Mouse (Mus musculus) testis, adult 2 months (tissue): ENCODE results near the gene Slc12a8. TPM values are rescaled to one million over a fixed set of nuclear protein-coding genes. Genes with fewer than 3 reads are reported as not detected.
A peak's percentile ranks its signal among the peaks of the same experiment; 100 is the strongest.

ENCODE experiments used
- H3K27ac ChIP-seq: fragments of 200-500 bp; 2 replicates; pipeline ENCODE4 v1.5.1; 2012; ENCODE audit warnings: low read depth, low read length; ENCODE audit not compliant: control insufficient read depth, insufficient read depth
- H3K27me3 ChIP-seq: fragments of 200-500 bp; 2 replicates; pipeline ENCODE4 v1.6.1; 2012; ENCODE audit warnings: mild to moderate bottlenecking, low read length, moderate library complexity; ENCODE audit not compliant: control insufficient read depth, insufficient read depth
- H3K36me3 ChIP-seq: fragments of 200-500 bp; 2 replicates; pipeline ENCODE4 v1.6.1; 2012; ENCODE audit warnings: mild to moderate bottlenecking, low read length; ENCODE audit not compliant: control insufficient read depth, insufficient read depth
- H3K4me1 ChIP-seq: fragments of 200-500 bp; 2 replicates; pipeline ENCODE4 v1.6.1; 2012; ENCODE audit warnings: low read length; ENCODE audit not compliant: control insufficient read depth, insufficient read depth
- H3K4me3 ChIP-seq: fragments of 200-500 bp; 2 replicates; pipeline ENCODE4 v1.5.1; 2012; ENCODE audit warnings: low read depth, mild to moderate bottlenecking, low read length, moderate library complexity, mixed read lengths; ENCODE audit not compliant: control insufficient read depth
- CTCF ChIP-seq: fragments of 200-500 bp; IDR thresholded peaks from 2 replicates; pipeline ENCODE4 v1.5.1; 2012; ENCODE audit warnings: low read depth, mild to moderate bottlenecking, inconsistent platforms, low read length, moderate library complexity; ENCODE audit not compliant: control insufficient read depth, insufficient read depth, insufficient replicate concordance
- POLR2A ChIP-seq: fragments of 200-500 bp; IDR thresholded peaks from 2 replicates; pipeline ENCODE4 v1.6.1; 2012; ENCODE audit warnings: low read depth, mild to moderate bottlenecking, inconsistent platforms, low read length, moderate library complexity; ENCODE audit not compliant: control insufficient read depth
- polyA plus RNA-seq: library from polyadenylated mRNA; depleted of rRNA; stranded (reverse); fragments of >200 nt; gene quantifications from 2 replicates; pipeline ENCODE4 v1.2.3, GENCODE M21; 2012

Slc12a8 gene
- polyA plus RNA-seq, 1 experiment = 5.7 TPM

DNA sequence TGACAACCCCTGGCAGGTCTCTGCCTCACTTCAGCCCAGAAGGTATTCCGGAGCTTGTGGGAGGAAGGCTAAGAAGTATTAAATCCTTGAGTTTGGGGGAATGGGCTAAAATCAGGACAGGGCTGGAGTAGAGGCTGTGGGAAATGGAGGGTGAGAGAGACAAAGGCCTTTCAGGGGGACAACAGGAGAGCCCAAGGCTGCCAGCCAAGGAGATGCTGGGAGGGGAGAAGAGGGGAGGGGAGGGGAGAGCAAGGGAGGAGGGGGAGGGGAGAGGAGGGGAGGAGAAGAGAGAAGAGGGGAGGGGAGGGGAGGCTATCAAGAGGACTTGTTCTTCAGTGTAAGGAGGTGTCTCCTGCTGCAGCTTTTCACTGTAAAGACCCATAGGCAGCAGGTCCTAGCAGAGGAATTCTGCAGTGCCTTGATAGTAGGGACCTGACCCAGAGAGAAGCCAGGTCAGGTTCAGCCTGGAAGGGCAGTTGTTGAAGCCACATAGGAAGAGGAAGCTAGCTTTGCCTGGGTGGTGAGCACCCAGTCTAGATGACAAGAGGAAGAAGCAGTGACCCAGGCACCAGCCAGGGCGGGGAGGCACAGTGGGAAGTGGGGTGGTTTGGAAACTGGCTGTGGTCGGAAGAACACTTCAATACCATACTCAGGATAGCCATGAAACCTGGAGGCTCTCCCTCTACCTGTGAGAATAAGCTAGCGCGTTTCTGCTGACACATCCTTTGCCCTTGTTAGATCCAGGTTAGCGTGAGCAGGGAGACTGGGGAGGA is 174.0 kb downstream of the Slc12a8 start:
- Histone ChIP-seq H3K4me3 (no peak overlapping the region), H3K36me3 (no peaks in the 10 kb centered on the region), H3K27ac (no peak overlapping the region), H3K4me1 (no peaks in the 10 kb centered on the region; the same call in none of the 2 replicates), H3K27me3 (no peaks in the 10 kb centered on the region)
- TF ChIP-seq CTCF = no peak
- no peak for TF ChIP-seq POLR2A

DNA sequence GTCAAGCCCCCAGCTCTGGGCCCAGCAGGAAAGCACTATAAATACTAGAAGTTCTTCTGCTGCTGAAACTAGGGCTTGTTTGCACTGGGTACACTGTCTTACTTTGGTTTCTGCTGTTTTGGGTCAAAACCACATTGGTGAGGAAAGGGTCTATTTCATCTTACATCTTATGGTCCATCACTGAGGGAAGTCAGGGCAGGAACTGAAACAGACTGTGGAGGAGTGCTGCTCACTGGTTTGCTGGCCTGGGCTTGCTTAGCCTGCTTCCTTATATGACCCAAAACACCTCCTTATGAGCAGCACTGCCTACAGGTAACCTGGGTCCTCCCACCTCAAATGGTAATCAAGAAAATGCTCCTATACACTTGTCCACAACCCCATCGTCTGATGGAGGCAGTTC is 176.4 kb downstream of the Slc12a8 start:
- no peak for TF ChIP-seq POLR2A
- no peak for TF ChIP-seq CTCF
- H3K27ac ChIP-seq = no peak overlapping the region
- H3K4me1 ChIP-seq = no peaks in the 10 kb centered on the region; the same call in none of the 2 replicates

DNA sequence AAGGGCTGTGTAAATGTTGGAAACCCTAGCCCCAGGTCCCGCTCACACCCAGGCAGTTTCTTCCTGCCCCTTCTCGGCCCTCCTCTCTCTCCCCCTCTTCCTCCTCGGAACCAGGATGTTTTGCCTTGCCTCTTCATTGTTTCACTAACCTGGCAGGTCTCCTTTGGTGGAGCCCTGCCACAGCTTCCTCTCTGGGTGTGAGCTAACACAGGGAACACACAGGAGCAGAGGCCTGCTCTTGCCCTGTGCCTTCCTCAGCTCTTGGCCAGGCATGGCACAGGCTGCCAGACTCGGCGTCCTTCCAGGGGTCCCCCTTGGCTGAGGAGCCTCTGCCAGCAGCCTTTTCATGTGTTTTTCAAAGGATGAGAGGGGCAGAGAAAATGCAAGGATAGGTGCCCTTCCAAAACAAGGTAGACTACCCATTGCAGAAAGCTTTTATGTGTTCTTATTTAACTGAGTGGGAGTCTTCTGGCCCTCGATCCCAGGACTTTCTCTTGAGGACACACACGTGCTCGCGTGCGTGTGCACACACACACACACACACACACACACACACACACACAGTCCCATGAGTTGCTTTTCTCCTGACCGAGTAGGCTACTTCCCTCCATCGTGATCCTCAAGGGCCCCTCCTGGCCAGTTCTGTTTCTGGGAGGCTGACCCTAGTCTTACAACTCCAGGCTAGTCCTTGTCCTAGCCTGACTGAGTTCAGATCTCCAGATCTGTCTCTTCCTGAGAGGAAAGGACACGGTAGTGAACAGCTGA is 179.9 kb downstream of the Slc12a8 start:
- Histone ChIP-seq H3K27ac (peak overlapping the region; percentile 11), H3K4me1 (peaks cover 3% of the 10 kb centered on the region; the same call in 1 of the 2 replicates), H3K27me3 (no peaks in the 10 kb centered on the region), H3K36me3 (no peaks in the 10 kb centered on the region), H3K4me3 (no peak overlapping the region)
- TF ChIP-seq CTCF (no peak), POLR2A (no peak)

More for the DNA sequence above, 176.4 kb downstream of the Slc12a8 start:
- H3K36me3 ChIP-seq = no peaks in the 10 kb centered on the region
- no peaks in the 10 kb centered on the region for H3K27me3 ChIP-seq
- no peak overlapping the region for H3K4me3 ChIP-seq

DNA sequence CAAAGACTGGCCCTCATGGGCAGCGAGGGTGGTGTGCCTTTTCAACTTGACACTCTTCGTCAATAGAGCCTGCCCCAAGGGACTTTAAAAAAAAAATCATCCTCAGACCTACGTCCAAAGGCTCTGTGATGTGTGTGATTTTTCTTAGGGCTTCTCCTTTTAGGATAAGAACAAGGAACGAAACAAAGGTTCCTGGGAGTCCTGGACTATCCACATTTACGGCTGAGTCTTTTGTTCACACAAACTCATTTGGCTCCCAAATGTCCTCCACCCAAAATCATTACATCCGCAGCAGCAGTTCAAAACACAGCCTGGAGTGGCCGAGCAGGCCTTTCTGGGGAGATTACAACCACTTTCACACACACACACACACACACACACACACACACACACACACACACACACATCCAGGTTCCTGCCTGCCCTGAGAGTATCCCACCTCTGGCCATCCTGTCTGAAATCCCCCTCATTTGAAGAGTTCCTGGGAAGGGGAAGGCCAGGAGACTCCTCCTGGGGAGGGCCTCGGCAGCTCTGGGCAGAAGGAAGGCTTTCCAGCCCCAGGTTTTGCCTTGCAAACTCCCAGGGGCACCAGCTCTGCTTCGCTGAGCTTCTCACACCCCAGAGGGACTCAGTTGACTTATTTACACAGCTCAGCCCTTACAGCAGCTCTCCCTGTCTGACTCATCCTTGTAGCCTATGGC is 180.6 kb downstream of the Slc12a8 start:
- no peaks in the 10 kb centered on the region for H3K27me3 ChIP-seq
- peaks cover 3% of the 10 kb centered on the region; the same call in 1 of the 2 replicates for H3K4me1 ChIP-seq
- no peaks in the 10 kb centered on the region for H3K36me3 ChIP-seq
- no peak overlapping the region for H3K4me3 ChIP-seq
- TF ChIP-seq CTCF (no peak), POLR2A (no peak)
- H3K27ac ChIP-seq = peak overlapping the region; percentile 11; the same call in 1 of the 2 replicates

DNA sequence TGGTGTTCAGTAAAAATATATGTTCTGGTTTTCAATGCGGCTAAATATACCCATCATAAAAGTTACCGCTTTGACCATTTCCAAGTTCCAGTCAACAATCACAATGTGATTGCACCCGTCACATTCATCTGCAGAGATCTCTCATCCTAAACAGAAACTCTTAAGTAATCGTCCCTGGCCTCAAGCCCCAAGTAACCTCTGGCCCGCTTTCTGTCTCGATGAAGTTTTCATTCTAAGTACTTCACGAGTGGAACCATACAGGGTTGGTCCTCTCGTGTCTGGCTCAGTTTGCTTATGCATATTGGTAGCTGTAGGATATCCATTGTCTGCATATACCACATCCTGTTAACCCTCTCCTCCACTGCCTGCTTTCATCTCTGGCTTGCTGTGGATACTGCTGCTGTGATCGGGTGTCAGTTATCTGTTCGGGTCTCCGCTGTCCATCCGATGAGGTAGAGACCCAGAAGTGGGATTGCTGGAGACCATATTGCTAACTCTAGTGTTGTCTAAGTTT is 181.2 kb downstream of the Slc12a8 start:
- Histone ChIP-seq H3K36me3 (no peaks in the 10 kb centered on the region), H3K27ac (no peak overlapping the region), H3K4me3 (no peak overlapping the region), H3K27me3 (no peaks in the 10 kb centered on the region), H3K4me1 (peaks cover 3% of the 10 kb centered on the region; the same call in 1 of the 2 replicates)
- TF ChIP-seq POLR2A (no peak), CTCF (no peak)

DNA sequence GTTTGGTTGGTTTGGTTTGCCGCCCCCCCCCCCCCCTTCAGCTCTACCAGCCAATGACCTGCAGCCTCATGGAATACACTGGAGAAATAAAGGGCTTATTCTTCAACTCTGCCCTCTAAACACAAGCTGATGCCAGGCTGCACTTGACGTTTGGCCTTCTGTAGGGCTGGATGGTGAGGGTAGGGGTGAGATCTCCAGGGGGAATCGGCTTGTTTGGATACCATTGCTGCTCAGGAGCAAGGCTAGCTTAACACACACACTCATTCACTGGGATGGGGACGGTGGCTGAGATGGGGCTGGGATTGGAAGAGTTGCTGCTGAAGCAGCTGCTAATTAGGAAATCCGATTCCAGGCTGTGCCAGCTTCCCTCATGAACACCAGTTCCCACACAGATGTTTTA is 183.5 kb downstream of the Slc12a8 start:
- H3K4me1 ChIP-seq = peaks cover 3% of the 10 kb centered on the region; the same call in 1 of the 2 replicates
- no peaks in the 10 kb centered on the region for H3K36me3 ChIP-seq
- H3K27ac ChIP-seq = no peak overlapping the region
- TF ChIP-seq CTCF (no peak), POLR2A (no peak)
- no peaks in the 10 kb centered on the region for H3K27me3 ChIP-seq
- H3K4me3 ChIP-seq = no peak overlapping the region
